Mouse (Mus musculus): ENCODE measurements at regions not wholly inside any gene's neighbourhood (a gene's known extent, or its start where the extent isn't known, plus 50 kb on each side); places are given as distances from the start of the nearest gene placed in this dataset.

- DNase-seq (ENCODE audit: low spot score) = no peak
These were observed 305.9 kb downstream of the Brinp1 start for GRCm38 (mm10) chr4:68648311-68648710.

- DNase-seq (ENCODE audit: low spot score) = no peak
These were observed 320.9 kb downstream of the Brinp1 start for GRCm38 (mm10) chr4:68633299-68633698.

- DNase-seq (ENCODE audit: low spot score) = no peak
These were observed 330.2 kb downstream of the Brinp1 start for GRCm38 (mm10) chr4:68624025-68624342.

GRCm38 (mm10) chr4:68623125-68624024 is 330.8 kb downstream of the Brinp1 start:
- no peak for DNase-seq (ENCODE audit: low spot score)

GRCm38 (mm10) chr4:68620585-68620984 is 333.6 kb downstream of the Brinp1 start:
- DNase-seq (ENCODE audit: low spot score) = no peak

GRCm38 (mm10) chr4:68615706-68616397 is 338.3 kb downstream of the Brinp1 start:
- no peak for DNase-seq (ENCODE audit: low spot score)

- DNase-seq (ENCODE audit: low spot score) = no peak
These were observed 341.8 kb downstream of the Brinp1 start for GRCm38 (mm10) chr4:68612263-68613012.

- no peak for DNase-seq (ENCODE audit: low spot score)
These were observed 358.9 kb downstream of the Brinp1 start for GRCm38 (mm10) chr4:68595256-68595655.

GRCm38 (mm10) chr4:68575375-68575774 is 378.8 kb downstream of the Brinp1 start:
- DNase-seq (ENCODE audit: low spot score) = no peak

- no peak for DNase-seq (ENCODE audit: low spot score)
These were observed 379.5 kb downstream of the Brinp1 start for GRCm38 (mm10) chr4:68574610-68575167.

- DNase-seq (ENCODE audit: low spot score) = no peak
These were observed 380.9 kb downstream of the Brinp1 start for GRCm38 (mm10) chr4:68573333-68573732.

GRCm38 (mm10) chr4:68572521-68572920 is 381.7 kb downstream of the Brinp1 start:
- no peak for DNase-seq (ENCODE audit: low spot score)

GRCm38 (mm10) chr4:68536254-68536653 is 417.9 kb downstream of the Brinp1 start:
- no peak for DNase-seq (ENCODE audit: low spot score)

- DNase-seq (ENCODE audit: low spot score) = no peak
These were observed 418.4 kb downstream of the Brinp1 start for GRCm38 (mm10) chr4:68535815-68536214.

- peak; percentile 24 for DNase-seq (ENCODE audit: low spot score)
These were observed 422.1 kb downstream of the Brinp1 start for GRCm38 (mm10) chr4:68532056-68532455.

GRCm38 (mm10) chr4:68487993-68488392 is 466.2 kb downstream of the Brinp1 start:
- no peak for DNase-seq (ENCODE audit: low spot score)

- no peak for DNase-seq (ENCODE audit: low spot score)
These were observed 467.3 kb downstream of the Brinp1 start for GRCm38 (mm10) chr4:68486876-68487275.

- DNase-seq (ENCODE audit: low spot score) = no peak
These were observed 492.4 kb downstream of the Brinp1 start for GRCm38 (mm10) chr4:68461783-68462182.

- DNase-seq (ENCODE audit: low spot score) = no peak
These were observed 538.2 kb downstream of the Brinp1 start for GRCm38 (mm10) chr4:68416046-68416445.

- DNase-seq (ENCODE audit: low spot score) = no peak
These were observed 543.4 kb downstream of the Brinp1 start for GRCm38 (mm10) chr4:68410785-68411184.

- no peak for DNase-seq (ENCODE audit: low spot score)
These were observed 549.8 kb downstream of the Brinp1 start for GRCm38 (mm10) chr4:68404364-68404763.

GRCm38 (mm10) chr4:68387097-68387496 is 567.1 kb downstream of the Brinp1 start:
- no peak for DNase-seq (ENCODE audit: low spot score)
